Mouse (Mus musculus) liver, postnatal 0 days (tissue): ENCODE measurements around the gene Ankrd39.

Experiments used
- CTCF ChIP-seq: sonication (generic); IDR thresholded peaks from 2 replicates; pipeline ENCODE4 v1.5.1; 2016; ENCODE audit warnings: antibody characterized with exemption, low read depth
- EP300 ChIP-seq: IDR thresholded peaks from 2 replicates; pipeline ENCODE4 v1.6.1; 2016; ENCODE audit warnings: antibody characterized with exemption, low read depth, mild to moderate bottlenecking

GRCm38 (mm10) chr1:36563632-36564031 lies 16.4 kb upstream of the Ankrd39 start:
- TF ChIP-seq EP300 (no peak), CTCF (no peak)
